Mouse (Mus musculus): ENCODE measurements at regions not wholly inside any gene's neighbourhood (a gene's known extent, or its start where the extent isn't known, plus 50 kb on each side); places are given as distances from the start of the nearest gene placed in this dataset.

- no peak for TF ChIP-seq CTCF (IDR thresholded peaks at IDR 0.05; ENCODE audit: extremely low read depth, insufficient read length, insufficient replicate concordance, low read depth, low read length)
- TF ChIP-seq POLR2A (IDR thresholded peaks at IDR 0.05; ENCODE audit: low read depth, low read length), result no peak
Measured at GRCm38 (mm10) chr4:127549581-127549980, 191.6 kb upstream of the Gjb5 start.

All from small intestine, adult 2 months (tissue).